8 mouse cellular contexts compared by ENCODE assay signal in genomic region chr7:81339783-81340182, GRCm38 (mm10). TPM values are rescaled to one million over a fixed set of nuclear protein-coding genes. Genes with fewer than 3 reads are reported as not detected.
A peak's percentile ranks its signal among the peaks of the same experiment; 100 is the strongest.
DNase-seq lines count a peak whose midpoint lies in the region; ATAC-seq and TF ChIP-seq lines count a peak whose summit lies in the region.
"Had no signal": no experiment of that assay in that cellular context is flagged by ENCODE, and none has a peak within 500 bp of the region (broad histone marks: within the 10 kb centered on the region; RNA-seq: fewer than 3 reads in every experiment).

No protein-coding gene starts in this region.

- H3K27ac ChIP-seq in left cerebral cortex, adult 2 months: no peak overlapping the region
- no peak overlapping the region for H3K27ac ChIP-seq in stomach, postnatal 0 days (replicated peaks)
- H3K27ac ChIP-seq: heart, embryonic 15.5 days had no signal

- no peaks in the 10 kb centered on the region for H3K27me3 ChIP-seq in stomach, postnatal 0 days (ENCODE audit: control insufficient read depth, insufficient read depth, low read length)
- H3K27me3 ChIP-seq: heart, embryonic 15.5 days had no signal

- intact Hi-C loops in left cerebral cortex, adult 2 months (cut with DNase I): loop anchor here (5.0 to 10.0 kb wide), 4 partner anchors 183 to 455 kb away; partner anchors contain the start of gene Whamm
- intact Hi-C loops in left cerebral cortex, postnatal 36 days (cut with DNase I): loop anchor here (2.0 kb wide), 1 partner anchor 173 kb away; no protein-coding TSS in a partner anchor

- 77% methylated on average over 4 of the region's 4 CpGs for WGBS in stomach, postnatal 0 days

- no peaks in the 10 kb centered on the region for H3K9me3 ChIP-seq in stomach, postnatal 0 days (ENCODE audit: control insufficient read depth, low read length)
- H3K9me3 ChIP-seq: heart, embryonic 15.5 days had no signal

- peaks cover 11% of the 10 kb centered on the region for H3K36me3 ChIP-seq in stomach, postnatal 0 days (ENCODE audit: control insufficient read depth, insufficient read depth, low read length)

- peak in 1 of 2 experiments; percentile 37 for DNase-seq in left cerebral cortex, adult 2 months (ENCODE audit: extremely low spot score in 1 of 2, low spot score in 2 of 2)
- no peak for DNase-seq in left cerebral cortex, postnatal 36 days (ENCODE audit: low spot score in 2 of 2)
- peak; percentile 93 for DNase-seq in ES-CJ7 (ENCODE audit: low read depth, low spot score)
- DNase-seq in adrenal gland, adult 2 months: peak; percentile 46
- peak; percentile 49 to 68 for DNase-seq in lung, postnatal 4 days
- DNase-seq in stomach, postnatal 0 days (ENCODE audit: low spot score): peak; percentile 93

- peak; percentile 41 for ATAC-seq in inflammation-experienced regulatory T-cells, adult 6 months
- ATAC-seq in stomach, postnatal 0 days (ENCODE audit: low FRiP score, low TSS enrichment): peak; percentile 88

- no peak overlapping the region for H3K4me2 ChIP-seq in stomach, postnatal 0 days (replicated peaks; ENCODE audit: low read depth)
- H3K4me2 ChIP-seq: heart, embryonic 15.5 days had no signal

- no peaks in the 10 kb centered on the region for H3K4me1 ChIP-seq in stomach, postnatal 0 days (replicated peaks; ENCODE audit: control insufficient read depth, insufficient read depth)

- peak; percentile 61 for TF ChIP-seq CTCF in left cerebral cortex, adult 2 months (IDR thresholded peaks at IDR 0.05)
- TF ChIP-seq CTCF in stomach, postnatal 0 days (IDR thresholded peaks at IDR 0.05; ENCODE audit: low read depth): peak; percentile 91

- no peak for TF ChIP-seq EP300 in stomach, postnatal 0 days (optimal IDR thresholded peaks at IDR 0.05)

- no peak overlapping the region for H3K4me3 ChIP-seq in left cerebral cortex, adult 2 months
- no peak overlapping the region for H3K4me3 ChIP-seq in stomach, postnatal 0 days (ENCODE audit: low read depth, low read length)
- H3K4me3 ChIP-seq: heart, embryonic 15.5 days had no signal

- no peak overlapping the region for H3K9ac ChIP-seq in stomach, postnatal 0 days (ENCODE audit: low read length)
- H3K9ac ChIP-seq: heart, embryonic 15.5 days had no signal

RNA-seq across cellular contexts. Expression of gene Rps17, which starts 5.3 kb away (rescaled TPM):
- 100 to 1,000 TPM; 491 to 498 TPM for total RNA-seq in left cerebral cortex, adult 2 months (2021)
- total RNA-seq in left cerebral cortex, postnatal 36 days (2021): 100 to 1,000 TPM; 469 to 487 TPM
- 1,000 to 10,000 TPM in 1 of 2 experiments, 100 to 1,000 TPM in 1; 944 to 1,235 TPM for total RNA-seq in adrenal gland, adult 2 months (2021)
- polyA plus RNA-seq in adrenal gland, adult 2 months (2012; rRNA removed): 351 and 362 TPM in 2 replicates
- 1,000 to 10,000 TPM in 2 of 3 experiments, 100 to 1,000 TPM in 1; 985 to 1,426 (median 1,383) TPM for polyA plus RNA-seq in inflammation-experienced regulatory T-cells, adult 6 months (2017; shearing (Covaris generic))
- 1,024 and 1,034 TPM in 2 replicates for polyA plus RNA-seq in stomach, postnatal 0 days (2015; fragmentation: Nextera tagmentation; extraction: Ambion mirVana)

Comparison
In these comparisons a context has a peak if more than half of its experiments do, and no peak if none do; other contexts are left out.
1. DNase-seq: peak in ES-CJ7 (single experiment), adrenal gland, adult 2 months (single experiment), lung, postnatal 4 days (2 of 2) and stomach, postnatal 0 days (single experiment); none in left cerebral cortex, postnatal 36 days (0 of 2).